Mouse (Mus musculus) myocyte (in vitro differentiated cells): ENCODE results near the gene Commd1. TPM values are rescaled to one million over a fixed set of nuclear protein-coding genes. Genes with fewer than 3 reads are reported as not detected.

Experiments used
- H3K27me3 ChIP-seq: one replicate; pipeline ENCODE4 v1.6.1; 2011; ENCODE audit not compliant: control insufficient read depth, insufficient read depth, insufficient read length
- H3K36me3 ChIP-seq: one replicate; pipeline ENCODE4 v1.6.1; 2011; ENCODE audit not compliant: control insufficient read depth, insufficient read depth
- H3K4me2 ChIP-seq: one replicate; pipeline ENCODE4 v1.6.1; 2011; ENCODE audit warnings: low read depth, control low read depth
- H3K4me3 ChIP-seq: one replicate; pipeline ENCODE4 v1.5.1; 2011; ENCODE audit warnings: mild to moderate bottlenecking, control low read depth, moderate library complexity
- H3K79me2 ChIP-seq: one replicate; pipeline ENCODE4 v1.6.1; 2011; ENCODE audit not compliant: control insufficient read depth, insufficient read depth
- H3ac ChIP-seq: one replicate; pipeline ENCODE4 v1.6.1; 2011; ENCODE audit not compliant: control insufficient read depth, insufficient read length
- CEBPB ChIP-seq: IDR thresholded peaks from 2 replicates; pipeline ENCODE4 v1.6.1; 2011; ENCODE audit warnings: mild to moderate bottlenecking, moderate library complexity; ENCODE audit not compliant: poor library complexity, insufficient read depth, severe bottlenecking
- E2F4 ChIP-seq: IDR thresholded peaks from one replicate; pipeline ENCODE4 v1.6.1; 2011; ENCODE audit warnings: mild to moderate bottlenecking, control low read depth, moderate library complexity; ENCODE audit not compliant: insufficient read depth
- MAX ChIP-seq: IDR thresholded peaks from one replicate; pipeline ENCODE4 v1.6.1; 2011; ENCODE audit warnings: low read depth, mild to moderate bottlenecking, control low read depth
- MYOD1 ChIP-seq, 3 experiments: IDR thresholded peaks; one replicate each; pipeline ENCODE4 v1.6.1; 2011; ENCODE audit warnings: control low read depth in 2 of 3, low read depth in 2 of 3, mild to moderate bottlenecking in 2 of 3, moderate library complexity in 1 of 3; ENCODE audit not compliant: insufficient read length in 2 of 3, control insufficient read depth in 1 of 3
- MYOG ChIP-seq, 3 experiments: IDR thresholded peaks; one replicate each; pipeline ENCODE4 v1.6.1; 2011; ENCODE audit warnings: control low read depth in 2 of 3, low read depth in 2 of 3, mild to moderate bottlenecking in 2 of 3; ENCODE audit not compliant: insufficient read length in 2 of 3, control insufficient read depth in 1 of 3, insufficient read depth in 1 of 3
- POLR2A ChIP-seq: IDR thresholded peaks from one replicate; pipeline ENCODE4 v1.6.1; 2011; ENCODE audit warnings: low read depth, mild to moderate bottlenecking, control low read depth, moderate library complexity; ENCODE audit not compliant: insufficient read length
- POLR2AphosphoS2 ChIP-seq: IDR thresholded peaks from one replicate; pipeline ENCODE4 v1.6.1; 2011; ENCODE audit warnings: low read depth, control low read depth; ENCODE audit not compliant: insufficient read length
- REST ChIP-seq: IDR thresholded peaks from one replicate; pipeline ENCODE4 v1.6.1; 2011; ENCODE audit warnings: mild to moderate bottlenecking, control low read depth, moderate library complexity; ENCODE audit not compliant: insufficient read depth, insufficient read length
- SRF ChIP-seq: IDR thresholded peaks from one replicate; pipeline ENCODE4 v1.6.1; 2011; ENCODE audit warnings: low read depth; ENCODE audit not compliant: control insufficient read depth, insufficient read length
- TCF12 ChIP-seq: IDR thresholded peaks from one replicate; pipeline ENCODE4 v1.6.1; 2011; ENCODE audit warnings: mild to moderate bottlenecking, control low read depth; ENCODE audit not compliant: poor library complexity, insufficient read depth, severe bottlenecking
- TCF3 ChIP-seq: IDR thresholded peaks from one replicate; pipeline ENCODE4 v1.6.1; 2011; ENCODE audit warnings: low read depth, control low read depth; ENCODE audit not compliant: insufficient read length
- USF1 ChIP-seq: IDR thresholded peaks from one replicate; pipeline ENCODE4 v1.6.1; 2011; ENCODE audit warnings: low read depth, mild to moderate bottlenecking, control low read depth, moderate library complexity
- polyA plus RNA-seq: library from polyadenylated mRNA; unstranded; fragments of >200 nt; fragmentation: generic; extraction: Trizol; gene quantifications from one replicate; pipeline ENCODE4 v1.2.1, GENCODE M21; 2012; ENCODE audit warnings: missing spikeins

The Commd1 gene
- polyA plus RNA-seq, 1 experiment, result 174 TPM

DNA sequence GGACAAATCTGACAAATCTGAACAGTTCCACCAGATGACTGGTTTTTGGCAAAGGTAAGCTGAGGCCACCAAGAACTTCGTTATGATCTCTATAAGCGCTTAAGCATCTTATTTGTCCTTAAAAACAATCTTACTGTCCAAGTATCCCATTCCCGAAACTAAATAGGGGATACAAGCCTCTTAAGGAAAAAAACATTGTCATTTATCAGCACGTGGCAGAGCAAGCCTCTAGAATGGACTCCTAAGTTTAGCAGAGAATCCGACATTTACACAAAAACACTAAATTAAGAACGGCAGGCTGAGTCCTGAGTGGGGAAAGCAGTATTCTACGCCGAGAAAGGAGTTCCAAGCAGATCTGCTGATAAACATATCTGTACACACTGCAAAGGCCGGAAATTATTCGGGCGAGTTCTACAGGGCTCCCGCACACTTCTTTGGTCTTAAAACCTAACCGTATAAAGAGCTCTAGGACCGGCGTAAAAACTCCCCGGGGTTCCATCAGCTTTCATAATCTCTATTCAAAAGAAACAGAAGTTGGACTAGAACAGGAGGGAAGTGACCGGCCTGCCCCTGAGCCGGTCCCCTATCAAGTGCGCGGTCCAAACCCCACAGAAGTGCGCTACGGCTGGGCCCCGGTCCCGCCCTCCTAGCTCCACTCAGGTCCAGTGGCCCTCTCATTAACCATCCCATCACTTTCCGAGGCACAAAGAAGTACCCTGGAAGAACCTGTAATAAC is 124.3 kb downstream of the Commd1 start:
- Histone ChIP-seq H3K4me2 (peak overlapping the region; percentile 80), H3K27me3 (no peaks in the 10 kb centered on the region), H3K36me3 (no peaks in the 10 kb centered on the region), H3K79me2 (peaks cover 62% of the 10 kb centered on the region), H3ac (no peak overlapping the region), H3K4me3 (peak overlapping the region; percentile 66)
- no peak for TF ChIP-seq POLR2AphosphoS2

DNA sequence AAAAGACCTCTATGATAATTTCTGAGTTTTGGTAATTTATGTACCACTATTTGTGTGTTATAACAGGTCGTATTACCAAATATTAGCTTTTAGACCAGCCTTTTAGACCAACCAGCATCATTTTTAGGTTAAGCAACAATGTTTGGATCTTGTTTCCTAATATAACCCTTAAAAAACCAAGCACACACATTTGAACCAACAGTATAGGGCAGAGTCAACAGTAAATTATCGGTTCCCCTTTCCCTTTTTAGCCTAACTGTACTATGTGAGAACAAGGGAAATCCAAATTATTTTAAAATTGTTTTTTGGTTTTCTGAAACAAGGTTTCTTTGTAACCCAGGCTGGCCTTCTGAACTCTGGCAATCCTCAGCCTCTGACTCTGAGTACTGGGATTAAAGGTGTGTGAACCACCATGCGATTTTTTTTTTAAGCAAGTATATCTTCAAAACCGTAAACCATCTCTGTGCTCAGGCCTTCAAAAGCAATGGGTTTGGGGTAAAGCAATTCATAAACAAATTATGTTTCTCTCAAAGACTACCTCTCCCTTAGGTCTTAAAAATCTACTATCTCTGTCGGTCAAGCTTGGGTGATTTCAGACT is 125.0 kb downstream of the Commd1 start:
- Histone ChIP-seq H3K79me2 (peaks cover 68% of the 10 kb centered on the region), H3K4me2 (no peak overlapping the region), H3K4me3 (no peak overlapping the region), H3ac (no peak overlapping the region), H3K27me3 (no peaks in the 10 kb centered on the region), H3K36me3 (no peaks in the 10 kb centered on the region)
- no peak for TF ChIP-seq MAX
- no peak for TF ChIP-seq POLR2AphosphoS2
- TF ChIP-seq MYOG (IDR thresholded peaks at IDR 0.05; ENCODE audit: control insufficient read depth in 1 of 3, insufficient read depth in 1 of 3, insufficient read length in 2 of 3, low read depth in 2 of 3), result no peak
- no peak for TF ChIP-seq MYOD1 (IDR thresholded peaks at IDR 0.05; ENCODE audit: control insufficient read depth in 1 of 3, insufficient read length in 2 of 3, low read depth in 2 of 3)

DNA sequence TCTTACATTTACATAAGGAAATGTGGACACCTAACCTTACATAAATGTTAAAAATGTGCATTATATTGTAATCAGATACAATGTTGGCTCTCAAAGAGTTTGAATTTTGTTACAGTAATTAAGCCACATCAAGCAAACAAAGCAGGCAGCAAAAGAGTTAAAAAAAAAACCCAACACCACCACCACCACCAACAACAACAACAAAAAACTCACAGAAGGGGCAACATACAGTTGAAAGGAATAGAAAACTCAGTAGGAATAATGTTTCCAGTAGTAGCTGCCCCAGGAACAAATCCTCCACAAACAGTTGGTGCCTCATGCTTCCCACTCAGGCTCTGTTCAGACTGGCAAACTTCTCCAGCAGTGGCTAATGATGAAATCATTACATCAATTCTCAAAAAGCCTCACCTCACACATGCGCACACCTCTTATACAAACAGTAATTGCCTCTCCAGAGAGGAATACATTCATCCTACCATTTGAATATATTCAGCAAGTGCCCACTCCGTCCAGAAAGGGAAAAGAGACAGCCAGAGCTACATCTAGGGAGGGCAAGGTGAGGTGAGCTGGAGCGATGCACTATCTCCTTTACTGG is 125.7 kb downstream of the Commd1 start:
- TF ChIP-seq POLR2A, result no peak
- no peak for TF ChIP-seq USF1
- TF ChIP-seq MAX, result no peak
- no peak for TF ChIP-seq MYOG (IDR thresholded peaks at IDR 0.05; ENCODE audit: control insufficient read depth in 1 of 3, insufficient read depth in 1 of 3, insufficient read length in 2 of 3, low read depth in 2 of 3)
- no peak for TF ChIP-seq CEBPB
- no peak for TF ChIP-seq POLR2AphosphoS2
- TF ChIP-seq E2F4, result no peak
- TF ChIP-seq REST, result no peak
- no peak for TF ChIP-seq SRF
- no peak for TF ChIP-seq TCF12
- H3K4me3 ChIP-seq, result no peak overlapping the region
- H3K27me3 ChIP-seq, result no peaks in the 10 kb centered on the region

DNA sequence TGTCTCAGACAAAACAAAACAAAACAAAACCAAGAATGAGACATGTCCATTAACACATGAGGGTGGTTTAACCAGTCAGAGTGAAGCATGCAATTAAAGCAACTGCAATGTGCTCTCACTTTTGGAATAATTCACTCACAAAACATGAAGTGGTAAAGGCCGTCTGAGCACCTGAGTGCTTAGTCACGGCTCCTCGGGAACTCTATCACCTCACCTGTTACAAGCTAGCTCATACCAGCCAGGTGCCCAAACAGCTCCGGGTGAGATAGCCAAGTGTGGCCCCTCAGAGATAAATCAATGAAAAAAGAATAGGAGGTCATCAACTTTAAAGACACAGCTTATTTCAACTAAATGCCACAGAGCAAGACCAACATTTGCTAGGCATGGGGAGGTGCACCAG is 127.6 kb downstream of the Commd1 start:
- TF ChIP-seq CEBPB (no peak), POLR2A (no peak), TCF3 (no peak), TCF12 (no peak), MYOD1 (IDR thresholded peaks at IDR 0.05; ENCODE audit: control insufficient read depth in 1 of 3, insufficient read length in 2 of 3, low read depth in 2 of 3) (no peak), USF1 (no peak), MYOG (IDR thresholded peaks at IDR 0.05; ENCODE audit: control insufficient read depth in 1 of 3, insufficient read depth in 1 of 3, insufficient read length in 2 of 3, low read depth in 2 of 3) (no peak), POLR2AphosphoS2 (no peak), E2F4 (no peak), SRF (no peak), REST (no peak), MAX (no peak)

More for the DNA sequence above, 125.7 kb downstream of the Commd1 start:
- Histone ChIP-seq H3ac (no peak overlapping the region), H3K36me3 (no peaks in the 10 kb centered on the region), H3K79me2 (peaks cover 76% of the 10 kb centered on the region), H3K4me2 (no peak overlapping the region)

DNA sequence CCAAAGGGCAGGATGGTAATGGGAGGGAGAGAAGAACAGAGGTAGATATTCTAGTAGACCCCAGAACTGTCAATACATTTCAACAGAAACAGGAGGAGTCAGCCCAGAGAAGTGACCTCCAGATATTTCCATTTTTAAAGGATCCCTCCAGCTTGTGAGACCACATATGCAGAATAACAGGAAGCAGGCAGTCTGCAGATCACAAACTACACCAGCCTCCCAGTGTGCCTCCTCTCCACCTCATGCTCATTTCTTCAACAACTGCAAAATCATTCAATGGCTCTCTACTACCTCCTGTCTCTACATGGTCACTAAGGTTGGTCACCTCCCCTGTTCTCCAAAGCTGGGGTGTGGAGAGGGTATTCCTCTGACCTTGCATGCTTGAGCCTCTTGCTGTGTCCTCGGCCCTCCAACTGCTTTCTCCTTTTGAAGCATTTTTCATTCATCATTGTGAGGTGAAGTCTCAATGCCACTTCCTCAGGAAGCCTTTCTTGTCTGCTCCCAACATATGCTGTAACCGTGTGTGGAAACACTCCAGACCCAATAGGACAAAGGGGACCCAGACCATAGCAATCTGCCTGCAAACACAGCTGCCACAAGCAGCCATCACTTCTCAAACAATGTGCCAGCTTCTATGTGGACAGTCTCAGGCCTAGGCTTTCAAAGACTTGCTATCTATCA is 128.6 kb downstream of the Commd1 start:
- no peak overlapping the region for H3ac ChIP-seq
- H3K4me3 ChIP-seq, result no peak overlapping the region
- peaks cover 94% of the 10 kb centered on the region for H3K79me2 ChIP-seq
- H3K27me3 ChIP-seq, result no peaks in the 10 kb centered on the region
- H3K36me3 ChIP-seq, result no peaks in the 10 kb centered on the region
- no peak overlapping the region for H3K4me2 ChIP-seq
- TF ChIP-seq MYOG (IDR thresholded peaks at IDR 0.05; ENCODE audit: control insufficient read depth in 1 of 3, insufficient read depth in 1 of 3, insufficient read length in 2 of 3, low read depth in 2 of 3), result no peak
- no peak for TF ChIP-seq POLR2A
- no peak for TF ChIP-seq USF1
- no peak for TF ChIP-seq CEBPB
- no peak for TF ChIP-seq SRF

More for the DNA sequence above, 127.6 kb downstream of the Commd1 start:
- Histone ChIP-seq H3K79me2 (peaks cover 93% of the 10 kb centered on the region), H3K4me2 (no peak overlapping the region), H3K36me3 (no peaks in the 10 kb centered on the region), H3ac (no peak overlapping the region), H3K4me3 (no peak overlapping the region), H3K27me3 (no peaks in the 10 kb centered on the region)
